Mouse (Mus musculus): ENCODE results near the gene Lrrfip2.

DNA sequence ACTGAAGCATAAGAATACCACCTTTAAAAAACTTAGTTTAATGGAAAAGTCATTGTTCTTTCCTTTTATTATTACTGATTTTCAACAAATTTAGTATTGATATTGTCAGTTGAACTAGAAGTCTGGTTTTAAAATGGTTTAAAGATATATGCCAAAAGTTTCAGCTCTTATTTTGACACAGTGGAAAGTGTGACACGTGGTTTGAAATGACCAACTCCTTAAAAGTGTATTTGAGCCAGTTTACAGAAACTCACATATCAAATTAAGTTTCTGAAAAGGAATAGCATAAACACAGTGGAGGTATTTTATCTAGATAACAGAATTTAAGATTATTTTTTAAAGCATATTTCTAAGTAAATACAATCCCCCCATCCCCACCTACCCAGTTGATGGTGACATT lies 156.6 kb downstream of the Lrrfip2 start:
- TF ChIP-seq CTCF (IDR thresholded peaks at IDR 0.05; ENCODE audit: extremely low read depth, insufficient read length, insufficient replicate concordance, low read depth, low read length) (no peak), POLR2A (IDR thresholded peaks at IDR 0.05; ENCODE audit: low read depth, low read length) (no peak)
